Mouse (Mus musculus) embryonic facial prominence, embryonic 13.5 days (tissue): ENCODE data around the gene F2rl1. TPM values are rescaled to one million over a fixed set of nuclear protein-coding genes. Genes with fewer than 3 reads are reported as not detected.

ENCODE experiments used
- ATAC-seq: fragments of 200-750 bp; cut with Nextera tagmentation; 2 replicates; pipeline ENCODE4 v1.8.0; 2017; ENCODE audit warnings: low read depth; ENCODE audit not compliant: insufficient number of reproducible peaks, insufficient read depth, low FRiP score, low TSS enrichment
- H3K27ac ChIP-seq: fragments of 300-500 bp; sonication (generic); 2 replicates; pipeline ENCODE4 v1.5.1; 2015; ENCODE audit warnings: moderate library complexity, mild to moderate bottlenecking, inconsistent platforms
- H3K27me3 ChIP-seq: fragments of 300-500 bp; sonication (generic); 2 replicates; pipeline ENCODE4 v1.6.1; 2015; ENCODE audit warnings: mild to moderate bottlenecking, inconsistent platforms
- H3K36me3 ChIP-seq: fragments of 300-500 bp; sonication (generic); 2 replicates; pipeline ENCODE4 v1.6.1; 2015; ENCODE audit warnings: mild to moderate bottlenecking, inconsistent platforms
- H3K4me1 ChIP-seq: fragments of 300-500 bp; sonication (generic); 2 replicates; pipeline ENCODE4 v1.6.1; 2015; ENCODE audit warnings: inconsistent platforms
- H3K4me2 ChIP-seq: fragments of 300-500 bp; sonication (generic); 2 replicates; pipeline ENCODE4 v1.6.1; 2015; ENCODE audit warnings: moderate library complexity, mild to moderate bottlenecking, inconsistent platforms
- H3K4me3 ChIP-seq: fragments of 300-500 bp; sonication (generic); 2 replicates; pipeline ENCODE4 v1.5.1; 2015; ENCODE audit warnings: mild to moderate bottlenecking, inconsistent platforms
- H3K9ac ChIP-seq: fragments of 300-500 bp; sonication (generic); 2 replicates; pipeline ENCODE4 v1.6.1; 2015; ENCODE audit warnings: mild to moderate bottlenecking, inconsistent platforms
- H3K9me3 ChIP-seq: fragments of 300-500 bp; sonication (generic); 2 replicates; pipeline ENCODE4 v1.6.1; 2016; ENCODE audit warnings: inconsistent platforms
- WGBS: fragments of 180-500 bp; shearing (Covaris S2); methylation state at CpG from one replicate; pipeline ENCODE4 v1.1.7; 2015; ENCODE audit warnings: mixed read lengths; 5-methylcytosine and 5-hydroxymethylcytosine counted together
- polyA plus RNA-seq: library from polyadenylated mRNA; unstranded; fragments of >200 nt; fragmentation: Nextera tagmentation; extraction: Ambion mirVana; gene quantifications from 2 replicates; pipeline ENCODE4 v1.2.1, GENCODE M21; 2015

F2rl1 gene
- polyA plus RNA-seq, 1 experiment from 2014 or later = 1.0 TPM

DNA sequence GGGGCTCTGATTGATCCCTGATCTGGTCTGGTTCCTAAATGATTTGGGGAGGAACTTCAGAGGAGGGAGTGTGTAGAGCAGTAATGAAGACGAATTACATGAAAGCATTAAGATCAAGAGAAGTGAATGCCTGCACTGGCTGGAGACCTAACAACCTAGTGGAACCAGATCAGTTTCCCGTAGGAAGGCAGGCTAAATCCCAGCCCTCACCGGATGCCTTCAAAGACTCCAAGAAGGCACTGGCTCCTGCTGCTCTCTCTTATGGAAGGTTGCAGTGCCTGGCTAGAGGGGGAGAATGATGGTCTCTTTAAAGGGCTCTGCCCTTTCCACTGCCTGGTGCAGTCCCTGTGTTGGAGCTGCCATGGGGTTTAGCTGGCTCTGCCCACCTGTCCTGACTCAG is 24.4 kb upstream of the F2rl1 start:
- H3K27me3 ChIP-seq = peaks cover 4% of the 10 kb centered on the region; the same call in 1 of the 2 replicates
- H3K4me2 ChIP-seq = peak overlapping the region; percentile 51; the same call in 1 of the 2 replicates
- no peak overlapping the region for H3K4me3 ChIP-seq
- 16% methylated on average over 3 of the region's 3 CpGs for WGBS
- H3K4me1 ChIP-seq = peaks cover 33% of the 10 kb centered on the region
- no peak for ATAC-seq
- H3K9me3 ChIP-seq = no peaks in the 10 kb centered on the region
- no peak overlapping the region for H3K9ac ChIP-seq
- peak overlapping the region; percentile 64; the same call in 1 of the 2 replicates for H3K27ac ChIP-seq
- H3K36me3 ChIP-seq = no peaks in the 10 kb centered on the region

DNA sequence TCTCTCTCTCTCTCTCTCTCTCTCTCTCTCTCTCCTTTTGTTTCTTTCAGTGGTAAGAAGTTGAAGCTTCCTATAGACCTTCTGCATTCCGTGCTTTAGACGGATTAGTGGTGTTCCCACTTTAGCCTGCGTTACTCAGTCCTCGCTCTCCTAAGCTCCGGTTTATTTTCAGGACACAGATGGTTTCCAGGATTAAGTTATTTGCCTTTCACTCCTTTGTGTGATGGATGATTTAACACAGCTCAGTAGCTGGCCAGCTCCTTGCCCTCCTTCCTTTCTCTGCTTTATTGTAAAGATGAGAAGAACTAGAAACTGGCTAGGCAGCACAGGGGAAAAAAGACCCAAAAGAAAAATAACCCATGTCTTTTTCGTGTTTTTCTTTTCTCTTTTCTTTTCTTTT is 23.8 kb upstream of the F2rl1 start:
- Histone ChIP-seq H3K9ac (no peak overlapping the region), H3K27me3 (peaks cover 4% of the 10 kb centered on the region; the same call in 1 of the 2 replicates), H3K4me2 (peak overlapping the region; percentile 51), H3K4me1 (peaks cover 33% of the 10 kb centered on the region), H3K4me3 (peak overlapping the region; percentile 24), H3K36me3 (no peaks in the 10 kb centered on the region), H3K9me3 (no peaks in the 10 kb centered on the region), H3K27ac (peak overlapping the region; percentile 64; the same call in 1 of the 2 replicates)
- 16% methylated on average over 6 of the region's 6 CpGs for WGBS
- no peak for ATAC-seq

DNA sequence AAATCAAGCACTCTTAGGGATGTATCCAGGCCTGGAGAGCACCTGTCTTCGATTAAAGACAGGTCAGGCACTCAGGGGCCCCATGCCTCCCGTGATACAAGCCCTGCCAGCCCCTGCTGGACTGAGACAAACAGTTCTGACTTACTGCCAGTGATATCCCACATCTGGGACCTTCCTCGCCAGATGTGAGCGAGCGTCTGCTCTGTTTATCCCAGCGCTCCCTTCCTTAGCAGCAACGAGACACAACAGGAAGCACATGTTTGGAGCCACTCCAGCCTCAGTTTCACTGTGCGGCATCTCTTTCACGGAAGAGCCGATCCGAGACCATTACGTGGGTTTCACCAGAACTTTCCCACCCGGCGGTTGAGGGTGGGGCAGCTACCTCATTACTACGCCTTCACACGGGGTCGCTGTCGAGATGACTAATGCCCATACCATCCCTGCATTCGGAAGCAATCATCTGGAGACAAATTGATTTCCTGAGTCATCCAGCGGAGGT is 23.3 kb upstream of the F2rl1 start:
- H3K9me3 ChIP-seq = no peaks in the 10 kb centered on the region
- H3K4me1 ChIP-seq = peaks cover 33% of the 10 kb centered on the region
- ATAC-seq = peak; percentile 62; the same call in 1 of the 2 replicates
- H3K4me3 ChIP-seq = peak overlapping the region; percentile 24
- peaks cover 4% of the 10 kb centered on the region; the same call in 1 of the 2 replicates for H3K27me3 ChIP-seq
- H3K36me3 ChIP-seq = no peaks in the 10 kb centered on the region
- H3K4me2 ChIP-seq = peak overlapping the region; percentile 51
- no peak overlapping the region for H3K9ac ChIP-seq
- WGBS = 13% methylated on average over 20 of the region's 20 CpGs
- H3K27ac ChIP-seq = peak overlapping the region; percentile 64

DNA sequence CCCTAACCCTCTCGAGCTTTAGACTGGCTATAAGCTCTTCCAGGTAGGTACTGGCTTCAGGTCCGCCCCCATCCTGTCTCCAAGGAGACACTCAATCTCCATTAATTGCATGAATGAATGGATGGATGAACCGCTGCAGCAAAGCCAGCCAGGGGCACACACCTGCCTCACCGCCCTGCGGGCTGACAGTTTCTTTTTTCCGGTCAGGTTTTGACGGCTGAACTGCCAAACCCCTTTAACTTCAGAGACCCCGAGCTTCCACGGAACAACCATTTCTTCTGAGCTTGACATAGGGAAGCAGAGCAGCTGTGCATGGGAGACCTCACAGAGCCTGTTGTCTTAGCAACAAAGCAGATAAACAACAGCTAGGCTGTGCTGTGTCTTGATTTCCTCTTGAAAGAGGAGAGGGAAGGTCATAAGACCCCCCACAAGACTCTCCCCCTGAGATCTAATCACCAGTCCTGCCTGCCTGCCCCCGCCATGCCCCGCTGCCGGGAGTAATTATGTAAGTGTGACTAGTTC is 22.1 kb upstream of the F2rl1 start:
- no peak for ATAC-seq
- no peak overlapping the region for H3K4me2 ChIP-seq
- no peak overlapping the region for H3K9ac ChIP-seq
- H3K27ac ChIP-seq = no peak overlapping the region
- 33% methylated on average over 12 of the region's 12 CpGs for WGBS
- H3K4me3 ChIP-seq = no peak overlapping the region
- peaks cover 33% of the 10 kb centered on the region for H3K4me1 ChIP-seq
- peaks cover 4% of the 10 kb centered on the region; the same call in 1 of the 2 replicates for H3K27me3 ChIP-seq
- H3K9me3 ChIP-seq = no peaks in the 10 kb centered on the region
- H3K36me3 ChIP-seq = no peaks in the 10 kb centered on the region

DNA sequence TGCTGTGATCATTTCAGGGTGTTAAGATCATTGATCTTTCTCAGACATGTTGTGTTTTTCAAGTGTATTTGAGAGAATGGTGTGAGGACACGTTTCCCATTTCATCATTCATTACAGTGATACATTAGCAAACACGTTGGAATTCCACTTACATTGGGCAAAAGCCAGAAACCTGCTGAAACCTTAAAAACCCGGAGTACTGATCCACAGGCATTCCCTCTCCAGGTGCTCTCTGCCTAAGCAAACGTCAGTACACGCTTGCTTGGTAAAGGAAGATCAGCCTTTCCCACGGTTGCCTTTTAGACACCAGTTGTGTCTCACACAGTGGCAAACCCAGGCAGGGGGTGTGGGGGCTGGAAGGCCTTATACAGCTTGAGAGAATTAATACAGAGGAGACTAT is 21.2 kb upstream of the F2rl1 start:
- Histone ChIP-seq H3K9me3 (no peaks in the 10 kb centered on the region), H3K4me1 (peaks cover 33% of the 10 kb centered on the region), H3K27me3 (peaks cover 4% of the 10 kb centered on the region; the same call in 1 of the 2 replicates), H3K36me3 (no peaks in the 10 kb centered on the region), H3K4me3 (no peak overlapping the region), H3K9ac (no peak overlapping the region), H3K4me2 (no peak overlapping the region), H3K27ac (no peak overlapping the region)
- ATAC-seq = no peak
- WGBS = 55% methylated on average over 6 of the region's 6 CpGs

DNA sequence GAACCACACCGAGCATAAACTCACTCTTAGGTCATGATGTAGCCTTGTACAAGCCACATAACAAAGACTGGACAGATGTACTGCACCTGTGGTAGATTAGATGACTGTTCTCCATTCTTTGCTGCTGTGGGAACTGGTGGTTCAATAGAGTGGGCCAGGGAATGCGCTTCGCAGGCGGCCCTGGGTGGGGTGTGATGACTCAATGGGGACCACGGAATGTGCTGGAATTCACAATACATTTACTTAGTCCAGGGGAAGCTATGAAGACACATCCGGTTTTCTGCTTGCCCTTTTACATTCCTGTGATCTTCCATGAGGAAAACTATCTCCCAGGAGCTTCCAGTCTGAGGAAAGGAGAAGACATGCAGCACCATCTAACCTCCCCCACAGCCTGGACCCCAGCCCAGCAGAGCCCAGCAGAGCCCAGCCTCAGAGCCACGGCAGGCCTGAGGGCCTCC is 20.7 kb upstream of the F2rl1 start:
- Histone ChIP-seq H3K27ac (no peak overlapping the region), H3K27me3 (peaks cover 4% of the 10 kb centered on the region; the same call in 1 of the 2 replicates), H3K36me3 (no peaks in the 10 kb centered on the region), H3K9ac (no peak overlapping the region), H3K4me2 (no peak overlapping the region), H3K4me1 (peaks cover 33% of the 10 kb centered on the region), H3K4me3 (no peak overlapping the region), H3K9me3 (no peaks in the 10 kb centered on the region)
- ATAC-seq = no peak
- 70% methylated on average over 7 of the region's 7 CpGs for WGBS

DNA sequence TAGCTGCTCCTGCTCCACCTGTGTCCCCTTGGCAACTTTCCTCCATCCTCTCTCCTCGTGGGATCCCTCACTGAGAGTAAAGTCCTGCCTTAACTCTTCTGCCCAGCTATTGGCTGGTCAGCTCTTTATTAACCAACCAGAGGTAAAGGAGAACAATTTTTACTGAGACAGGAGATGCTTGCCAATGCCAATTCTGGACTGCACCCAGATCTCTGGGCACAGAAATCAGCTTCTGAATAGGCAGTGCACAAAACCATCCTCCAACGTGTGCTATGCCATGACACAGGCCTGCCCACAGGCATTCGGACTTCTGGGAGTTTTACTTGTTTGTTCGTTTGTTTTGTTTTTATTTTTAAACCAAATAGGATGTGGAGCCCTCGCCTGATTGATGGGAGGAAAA is 13.0 kb upstream of the F2rl1 start:
- Histone ChIP-seq H3K36me3 (no peaks in the 10 kb centered on the region), H3K4me2 (no peak overlapping the region), H3K9me3 (no peaks in the 10 kb centered on the region), H3K27ac (no peak overlapping the region), H3K9ac (no peak overlapping the region), H3K4me1 (peaks cover 23% of the 10 kb centered on the region), H3K4me3 (no peak overlapping the region), H3K27me3 (no peaks in the 10 kb centered on the region; the same call in 1 of the 2 replicates)
- 63% methylated on average over 5 of the region's 5 CpGs for WGBS
- ATAC-seq = no peak

DNA sequence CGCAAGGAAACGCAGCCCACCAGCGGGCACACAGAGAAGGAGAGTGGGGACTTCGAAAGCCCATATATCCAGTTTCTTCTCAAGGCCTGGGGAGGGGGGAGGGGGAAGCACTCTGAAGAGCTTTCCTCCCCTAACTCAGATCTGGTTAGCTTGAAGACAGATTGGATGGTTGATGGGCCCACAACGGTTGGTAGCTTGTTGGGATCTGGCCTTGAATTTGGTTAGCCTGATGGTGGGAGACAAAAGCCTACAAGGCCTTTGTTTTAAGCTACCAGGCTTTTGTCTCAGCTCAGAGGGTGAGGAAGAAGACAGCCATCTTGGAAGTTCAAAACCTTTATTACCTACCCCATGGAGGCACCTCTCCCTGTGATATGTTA is 11.1 kb upstream of the F2rl1 start:
- no peaks in the 10 kb centered on the region for H3K9me3 ChIP-seq
- H3K27ac ChIP-seq = no peak overlapping the region
- H3K4me2 ChIP-seq = no peak overlapping the region
- no peak for ATAC-seq
- H3K9ac ChIP-seq = no peak overlapping the region
- H3K4me3 ChIP-seq = no peak overlapping the region
- H3K27me3 ChIP-seq = no peaks in the 10 kb centered on the region; the same call in 1 of the 2 replicates
- no peaks in the 10 kb centered on the region for H3K36me3 ChIP-seq
- H3K4me1 ChIP-seq = peaks cover 23% of the 10 kb centered on the region
- WGBS = 21% methylated on average over 5 of the region's 5 CpGs

DNA sequence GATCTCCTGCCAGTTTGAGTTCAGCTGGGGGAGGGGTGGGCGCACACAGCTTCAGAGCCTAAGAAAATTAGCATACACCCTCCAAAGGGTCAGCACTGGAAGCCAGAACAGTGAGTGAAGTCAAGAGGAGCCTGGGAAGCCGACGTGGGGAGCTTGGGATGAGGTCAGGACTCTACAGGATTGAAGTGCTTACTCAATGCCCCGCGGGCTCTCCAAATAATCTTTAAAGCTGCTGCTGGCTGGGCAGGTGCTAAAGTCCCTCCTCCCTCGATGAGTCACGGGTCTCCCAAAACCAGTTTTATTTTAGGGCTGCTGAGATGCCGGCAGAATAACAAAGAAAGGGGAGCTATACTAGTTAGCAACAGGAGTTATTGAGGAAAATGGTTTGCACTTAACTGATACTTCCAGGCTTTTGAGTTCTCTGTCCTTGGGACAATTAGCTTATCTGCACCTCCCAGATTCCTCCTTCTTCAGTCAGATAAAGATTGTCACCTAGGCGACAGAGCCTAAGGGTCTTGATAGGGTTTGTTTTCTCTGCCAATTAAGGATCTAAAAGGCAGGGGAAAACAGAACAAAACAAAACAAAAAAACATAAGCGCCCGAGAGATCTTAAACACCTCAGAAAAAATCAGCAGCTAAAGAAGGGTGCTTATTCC is 10.6 kb upstream of the F2rl1 start:
- Histone ChIP-seq H3K4me1 (peaks cover 23% of the 10 kb centered on the region), H3K9me3 (no peaks in the 10 kb centered on the region), H3K9ac (no peak overlapping the region), H3K36me3 (no peaks in the 10 kb centered on the region), H3K4me2 (0 out of 2 replicates have a peak overlapping the region, but pooled peaks have one; percentile 31), H3K27ac (no peak overlapping the region), H3K4me3 (no peak overlapping the region), H3K27me3 (no peaks in the 10 kb centered on the region; the same call in 1 of the 2 replicates)
- 6% methylated on average over 11 of the region's 11 CpGs for WGBS
- no peak for ATAC-seq

DNA sequence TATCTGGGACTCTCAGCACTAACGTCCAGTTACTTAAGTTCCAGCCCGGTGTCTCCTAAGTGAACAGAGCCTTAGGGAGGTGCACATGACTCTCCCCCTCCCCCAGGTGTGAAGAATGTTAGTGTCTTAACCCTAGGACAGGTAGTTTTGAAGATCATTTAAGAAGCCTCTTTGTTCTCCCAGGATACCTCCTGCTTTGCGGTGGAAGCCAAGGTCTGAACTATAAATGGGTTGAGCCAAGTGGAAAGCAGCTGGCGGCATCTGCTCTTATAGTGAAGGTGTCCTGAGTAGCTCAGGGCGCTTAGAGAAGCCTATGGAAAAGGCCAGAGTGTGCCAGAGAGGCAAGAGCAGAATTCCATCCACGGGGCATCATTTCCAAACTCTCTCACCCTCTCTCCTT is 10.0 kb upstream of the F2rl1 start:
- H3K4me2 ChIP-seq = 0 out of 2 replicates have a peak overlapping the region, but pooled peaks have one; percentile 31
- H3K4me1 ChIP-seq = peaks cover 23% of the 10 kb centered on the region
- ATAC-seq = no peak
- 9% methylated on average over 6 of the region's 6 CpGs for WGBS
- no peaks in the 10 kb centered on the region for H3K36me3 ChIP-seq
- H3K9me3 ChIP-seq = no peaks in the 10 kb centered on the region
- H3K27me3 ChIP-seq = no peaks in the 10 kb centered on the region; the same call in 1 of the 2 replicates
- H3K4me3 ChIP-seq = no peak overlapping the region
- no peak overlapping the region for H3K9ac ChIP-seq
- H3K27ac ChIP-seq = no peak overlapping the region

DNA sequence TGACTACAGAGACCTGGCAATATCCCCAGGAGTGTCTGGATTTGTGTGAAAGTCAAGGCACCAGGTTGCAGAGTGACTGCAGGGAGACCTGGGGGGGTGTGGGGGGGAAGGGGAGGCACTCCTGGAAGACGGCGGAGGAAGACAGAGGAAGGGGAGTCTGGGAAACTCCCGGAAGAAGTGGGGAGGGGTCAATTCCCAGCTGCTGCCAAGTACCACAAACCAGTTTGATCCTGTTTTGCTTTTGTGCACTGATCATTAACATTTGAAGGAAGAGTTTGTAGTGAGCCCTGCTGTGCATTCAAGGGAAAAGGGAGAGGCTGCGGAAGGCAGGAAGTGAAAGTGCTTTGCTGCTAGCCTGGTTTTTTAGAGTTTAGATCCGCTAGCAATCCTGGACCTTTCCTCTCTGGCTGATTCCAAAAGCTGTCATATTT is 9.1 kb upstream of the F2rl1 start:
- H3K9me3 ChIP-seq = no peaks in the 10 kb centered on the region
- no peaks in the 10 kb centered on the region for H3K36me3 ChIP-seq
- peak overlapping the region; percentile 20 for H3K4me3 ChIP-seq
- WGBS = 3% methylated on average over 5 of the region's 5 CpGs
- H3K27me3 ChIP-seq = no peaks in the 10 kb centered on the region; the same call in 1 of the 2 replicates
- H3K4me2 ChIP-seq = peak overlapping the region; percentile 52
- peak overlapping the region; percentile 17; the same call in 1 of the 2 replicates for H3K9ac ChIP-seq
- no peak; the same call in 1 of the 2 replicates for ATAC-seq
- H3K27ac ChIP-seq = peak overlapping the region; percentile 56; the same call in 1 of the 2 replicates
- H3K4me1 ChIP-seq = peaks cover 23% of the 10 kb centered on the region
